In genomic region chr5:77909218-77909617, GRCm38 (mm10) we compare ENCODE assay signal across 9 mouse cellular contexts.
DNase-seq lines count a peak whose midpoint lies in the region; ATAC-seq and TF ChIP-seq lines count a peak whose summit lies in the region.
"Had no signal": no experiment of that assay in that cellular context is flagged by ENCODE, and none has a peak within 500 bp of the region (broad histone marks: within the 10 kb centered on the region; RNA-seq: fewer than 3 reads in every experiment).

No protein-coding gene starts in this region.

- TF ChIP-seq EP300 in stomach, postnatal 0 days (optimal IDR thresholded peaks at IDR 0.05): no peak

- H3K4me1 ChIP-seq in embryonic facial prominence, embryonic 11.5 days (ENCODE audit: control insufficient read depth, insufficient read depth, low read length): no peaks in the 10 kb centered on the region
- H3K4me1 ChIP-seq in stomach, postnatal 0 days (replicated peaks; ENCODE audit: control insufficient read depth, insufficient read depth): no peaks in the 10 kb centered on the region
- H3K4me1 ChIP-seq: limb, embryonic 13.5 days had no signal

- H3K9ac ChIP-seq in embryonic facial prominence, embryonic 11.5 days (replicated peaks; ENCODE audit: low read length): no peak overlapping the region
- H3K9ac ChIP-seq in stomach, postnatal 0 days (ENCODE audit: low read length): no peak overlapping the region
- H3K9ac ChIP-seq: limb, embryonic 13.5 days had no signal

- H3K4me2 ChIP-seq in embryonic facial prominence, embryonic 11.5 days (ENCODE audit: low read depth, low read length): no peak overlapping the region
- H3K4me2 ChIP-seq in stomach, postnatal 0 days (replicated peaks; ENCODE audit: low read depth): no peak overlapping the region
- H3K4me2 ChIP-seq: limb, embryonic 13.5 days had no signal

- peak; percentile 6 for DNase-seq in heart, postnatal 4 days
- no peak for DNase-seq in heart, adult 9 months (ENCODE audit: low spot score in 2 of 2)
- peak; percentile 14 to 20 for DNase-seq in right cerebral cortex, adult 2 months (ENCODE audit: low spot score in 2 of 2)
- DNase-seq in right cerebral cortex, postnatal 25 days: no peak
- DNase-seq in embryonic facial prominence, embryonic 11.5 days (ENCODE audit: low spot score): peak; percentile 55
- no peak for DNase-seq in stomach, postnatal 0 days (ENCODE audit: low spot score)
- DNase-seq in testis, postnatal 10 days (ENCODE audit: low spot score): no peak

- no peak overlapping the region for H3K4me3 ChIP-seq in embryonic facial prominence, embryonic 11.5 days (ENCODE audit: low read depth, low read length)
- no peak overlapping the region for H3K4me3 ChIP-seq in stomach, postnatal 0 days (ENCODE audit: low read depth, low read length)
- H3K4me3 ChIP-seq: limb, embryonic 13.5 days had no signal

- H3K27ac ChIP-seq in embryonic facial prominence, embryonic 11.5 days (replicated peaks; ENCODE audit: low read depth, low read length): no peak overlapping the region
- no peak overlapping the region for H3K27ac ChIP-seq in stomach, postnatal 0 days (replicated peaks)
- H3K27ac ChIP-seq: limb, embryonic 13.5 days had no signal

- H3K9me3 ChIP-seq in embryonic facial prominence, embryonic 11.5 days (replicated peaks; ENCODE audit: control insufficient read depth, low read length): no peaks in the 10 kb centered on the region
- no peaks in the 10 kb centered on the region for H3K9me3 ChIP-seq in stomach, postnatal 0 days (ENCODE audit: control insufficient read depth, low read length)
- H3K9me3 ChIP-seq: limb, embryonic 13.5 days had no signal

- peak; percentile 74 for TF ChIP-seq CTCF in stomach, postnatal 0 days (IDR thresholded peaks at IDR 0.05; ENCODE audit: low read depth)

- no peak for ATAC-seq in embryonic facial prominence, embryonic 11.5 days (replicated peaks; ENCODE audit: insufficient number of reproducible peaks, low FRiP score, low TSS enrichment, low read depth)
- no peak for ATAC-seq in stomach, postnatal 0 days (ENCODE audit: low FRiP score, low TSS enrichment)
- no peak for ATAC-seq in megakaryocyte-erythroid progenitor cell, adult 5-6 weeks (replicated peaks; ENCODE audit: low FRiP score, low TSS enrichment, poor library complexity, severe bottlenecking)

- 52% methylated on average over 6 of the region's 6 CpGs for WGBS in embryonic facial prominence, embryonic 11.5 days
- WGBS in stomach, postnatal 0 days: 54% methylated on average over 6 of the region's 6 CpGs

- H3K36me3 ChIP-seq in embryonic facial prominence, embryonic 11.5 days (replicated peaks; ENCODE audit: control insufficient read depth, insufficient read depth, low read depth, low read length): no peaks in the 10 kb centered on the region
- no peaks in the 10 kb centered on the region for H3K36me3 ChIP-seq in stomach, postnatal 0 days (ENCODE audit: control insufficient read depth, insufficient read depth, low read length)
- H3K36me3 ChIP-seq: limb, embryonic 13.5 days had no signal

- no peaks in the 10 kb centered on the region for H3K27me3 ChIP-seq in embryonic facial prominence, embryonic 11.5 days (ENCODE audit: control insufficient read depth, insufficient read depth, low read length)
- H3K27me3 ChIP-seq in stomach, postnatal 0 days (ENCODE audit: control insufficient read depth, insufficient read depth, low read length): no peaks in the 10 kb centered on the region
- H3K27me3 ChIP-seq: limb, embryonic 13.5 days had no signal

Comparison
In these comparisons a context has a peak if more than half of its experiments do, and no peak if none do; other contexts are left out.
1. DNase-seq: peak in heart, postnatal 4 days (single experiment), right cerebral cortex, adult 2 months (2 of 2) and embryonic facial prominence, embryonic 11.5 days (single experiment); none in heart, adult 9 months (0 of 2), right cerebral cortex, postnatal 25 days (single experiment), stomach, postnatal 0 days (single experiment) and testis, postnatal 10 days (single experiment).